ENCODE assay signal across 9 mouse cellular contexts in the genomic region with DNA sequence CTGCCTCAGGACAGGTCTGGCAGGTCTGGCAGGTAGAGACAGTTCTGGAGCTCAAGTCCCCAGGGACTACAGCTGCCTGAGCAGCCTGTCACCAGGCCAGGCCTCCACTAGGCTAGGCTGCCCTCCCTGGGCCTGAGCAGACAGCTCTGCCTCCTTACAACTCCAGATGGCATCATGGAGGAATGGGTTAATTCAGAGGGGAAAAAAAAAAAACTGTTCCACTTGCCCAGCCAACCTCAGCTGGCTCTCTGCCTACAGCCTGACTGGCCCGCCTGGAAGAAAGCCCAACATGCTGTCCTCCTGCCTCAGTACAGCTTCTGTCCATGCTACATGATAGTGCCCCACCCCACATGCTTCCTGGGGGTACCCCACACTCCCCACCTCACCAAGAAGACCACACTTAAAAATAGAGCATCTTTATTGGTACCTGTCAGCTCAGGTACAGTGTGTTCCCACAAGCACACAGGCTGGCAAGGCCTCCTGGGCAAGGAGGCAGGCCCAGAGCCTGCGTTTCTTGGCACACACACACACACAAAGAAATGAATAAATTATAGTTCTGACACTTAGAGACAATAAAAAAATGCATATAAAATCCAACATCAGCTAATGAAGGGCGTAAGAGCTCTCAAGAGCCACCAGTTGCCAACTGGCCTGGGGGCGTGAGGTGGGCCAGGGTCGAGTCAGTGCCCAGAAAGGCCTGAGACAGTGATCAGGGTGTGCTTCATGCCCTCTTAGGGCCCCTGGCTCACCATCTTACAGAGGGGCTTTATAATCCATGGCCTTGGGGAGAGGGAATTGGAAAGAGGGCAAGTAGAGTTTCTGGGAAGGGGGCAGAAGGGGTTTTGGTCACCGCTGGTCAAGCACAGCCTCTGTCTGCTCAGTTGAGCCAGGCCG. TPM values are rescaled to one million over a fixed set of nuclear protein-coding genes. Genes with fewer than 3 reads are reported as not detected.
DNase-seq lines count a peak whose midpoint lies in the region; ATAC-seq and TF ChIP-seq lines count a peak whose summit lies in the region.
"Had no signal": no experiment of that assay in that cellular context is flagged by ENCODE, and none has a peak within 500 bp of the region (broad histone marks: within the 10 kb centered on the region; RNA-seq: fewer than 3 reads in every experiment).

No protein-coding gene starts in this region.

- no peak overlapping the region for H3K4me2 ChIP-seq in liver, embryonic 11.5 days
- H3K4me2 ChIP-seq in forebrain, embryonic 14.5 days (ENCODE audit: low read length), result no peak overlapping the region
- H3K4me2 ChIP-seq: midbrain, embryonic 12.5 days had no signal

- H3K36me3 ChIP-seq in liver, adult 2 months (ENCODE audit: control insufficient read depth, insufficient read depth, low read length), result peaks cover 22% of the 10 kb centered on the region
- peaks cover 7% of the 10 kb centered on the region; the same call in 1 of the 2 replicates for H3K36me3 ChIP-seq in liver, embryonic 11.5 days (ENCODE audit: control insufficient read depth, insufficient read depth, low read length)
- H3K36me3 ChIP-seq in forebrain, embryonic 14.5 days (ENCODE audit: control insufficient read depth, insufficient read depth, low read length), result no peaks in the 10 kb centered on the region
- peaks cover 13% of the 10 kb centered on the region for H3K36me3 ChIP-seq in splenic B cell, adult 2 months (ENCODE audit: control insufficient read depth, insufficient read depth, low read length, poor library complexity, severe bottlenecking)
- H3K36me3 ChIP-seq: midbrain, embryonic 12.5 days had no signal

- no peak for TF ChIP-seq POLR2A in liver, adult 2 months (IDR thresholded peaks at IDR 0.05; ENCODE audit: extremely low read depth, insufficient read depth, low read length)

- no peak for ATAC-seq in liver, embryonic 11.5 days (replicated peaks; ENCODE audit: low FRiP score)
- peak; percentile 86 for ATAC-seq in forebrain, embryonic 14.5 days
- no peak for ATAC-seq in monocyte, adult 5-6 weeks (replicated peaks; ENCODE audit: insufficient number of reproducible peaks, low FRiP score, low TSS enrichment, poor library complexity, severe bottlenecking)

- no peaks in the 10 kb centered on the region; the same call in 1 of the 2 replicates for H3K79me2 ChIP-seq in liver, adult 2 months (ENCODE audit: control insufficient read depth, insufficient read depth, low read length)

- TF ChIP-seq CTCF in liver, adult 2 months (IDR thresholded peaks at IDR 0.05; ENCODE audit: low read depth, low read length), result no peak

- WGBS in liver, adult 2 months, result 63% methylated on average over 7 of the region's 7 CpGs
- WGBS in liver, embryonic 11.5 days, result 82% methylated on average over 7 of the region's 7 CpGs
- 55% methylated on average over 7 of the region's 7 CpGs for WGBS in forebrain, embryonic 14.5 days

- H3K4me3 ChIP-seq in liver, adult 2 months (ENCODE audit: insufficient read depth, low read depth, low read length), result no peak overlapping the region
- H3K4me3 ChIP-seq in liver, embryonic 11.5 days (ENCODE audit: low read depth, low read length), result no peak overlapping the region
- no peak overlapping the region for H3K4me3 ChIP-seq in forebrain, embryonic 14.5 days (ENCODE audit: low read depth, low read length)
- H3K4me3 ChIP-seq: midbrain, embryonic 12.5 days had no signal

- no peak overlapping the region for H3K9ac ChIP-seq in liver, adult 2 months (ENCODE audit: low read depth, low read length)
- no peak overlapping the region for H3K9ac ChIP-seq in liver, embryonic 11.5 days (ENCODE audit: low read depth, low read length)
- peak overlapping the region; percentile 26; the same call in 1 of the 2 replicates for H3K9ac ChIP-seq in forebrain, embryonic 14.5 days (ENCODE audit: low read length)
- H3K9ac ChIP-seq: midbrain, embryonic 12.5 days had no signal

- H3K9me3 ChIP-seq in liver, embryonic 11.5 days (ENCODE audit: control insufficient read depth, low read length), result no peaks in the 10 kb centered on the region
- no peaks in the 10 kb centered on the region for H3K9me3 ChIP-seq in forebrain, embryonic 14.5 days (replicated peaks; ENCODE audit: control insufficient read depth, low read length)
- H3K9me3 ChIP-seq: midbrain, embryonic 12.5 days had no signal

- H3K27ac ChIP-seq in liver, adult 2 months (replicated peaks; ENCODE audit: insufficient read depth, low read depth, low read length), result no peak overlapping the region
- H3K27ac ChIP-seq in liver, embryonic 11.5 days (ENCODE audit: low read depth, low read length), result no peak overlapping the region
- H3K27ac ChIP-seq in forebrain, embryonic 14.5 days (ENCODE audit: low read depth, low read length), result peak overlapping the region; percentile 91
- H3K27ac ChIP-seq: midbrain, embryonic 12.5 days had no signal

- peaks cover 10% of the 10 kb centered on the region for H3K4me1 ChIP-seq in liver, adult 2 months (ENCODE audit: control insufficient read depth, insufficient read depth, low read length)
- H3K4me1 ChIP-seq in liver, embryonic 11.5 days (replicated peaks; ENCODE audit: control insufficient read depth, insufficient read depth, low read length), result no peaks in the 10 kb centered on the region
- H3K4me1 ChIP-seq in forebrain, embryonic 14.5 days (ENCODE audit: control insufficient read depth, insufficient read depth, low read length), result peaks cover 14% of the 10 kb centered on the region
- H3K4me1 ChIP-seq: midbrain, embryonic 12.5 days had no signal

- peak; percentile 63 for DNase-seq in liver, adult 2 months (ENCODE audit: extremely low read depth, low read depth, low spot score)
- DNase-seq in liver, embryonic 11.5 days (ENCODE audit: low spot score), result no peak
- DNase-seq in brain, embryonic 18.5 days (ENCODE audit: low read depth, low spot score), result peak; percentile 51
- peak; percentile 86 for DNase-seq in forebrain, embryonic 14.5 days (ENCODE audit: low spot score)
- DNase-seq in kidney, postnatal 36 days, result peak; percentile 70 to 74
- DNase-seq in splenic B cell, adult 2 months (ENCODE audit: low read depth, low spot score), result peak; percentile 48
- no peak for DNase-seq in thymus, adult 18-20 months

- H3K27me3 ChIP-seq in liver, adult 2 months (ENCODE audit: control insufficient read depth, insufficient read depth, low read length), result no peaks in the 10 kb centered on the region
- H3K27me3 ChIP-seq in liver, embryonic 11.5 days (replicated peaks; ENCODE audit: control insufficient read depth, insufficient read depth, low read length), result no peaks in the 10 kb centered on the region
- no peaks in the 10 kb centered on the region for H3K27me3 ChIP-seq in forebrain, embryonic 14.5 days (replicated peaks; ENCODE audit: control insufficient read depth, insufficient read depth, low read length)
- H3K27me3 ChIP-seq in splenic B cell, adult 2 months (ENCODE audit: control insufficient read depth, insufficient read depth, low read length, poor library complexity, severe bottlenecking), result no peaks in the 10 kb centered on the region

RNA-seq across cellular contexts. Expression of a gene that starts 13.4 kb away (rescaled TPM):
- total RNA-seq in liver, adult 2 months (2014; rRNA removed), result 5.8 and 9.2 TPM in 2 replicates
- polyA plus RNA-seq in liver, adult 2 months (2012; rRNA removed), result 9.7 and 10.4 TPM in 2 replicates
- polyA plus RNA-seq in liver, embryonic 11.5 days (2014; fragmentation: Nextera tagmentation; extraction: Ambion mirVana), result 1.1 and 2.2 TPM in 2 replicates
- 1.1 and 1.4 TPM in 2 replicates for polyA plus RNA-seq in forebrain, embryonic 14.5 days (2014; fragmentation: Nextera tagmentation; extraction: Ambion mirVana)
- total RNA-seq in monocyte, adult 5-6 weeks (2017), result 46.8 to 67.3 TPM (median 52.6 TPM) in 3 replicates

RNA-seq across cellular contexts. Expression of a gene that starts 33.6 kb away (rescaled TPM):
- total RNA-seq in liver, adult 2 months (2014; rRNA removed), result 0.07 TPM in 1 of 2 replicates, not detected in the other
- not detected in 2 replicates for polyA plus RNA-seq in liver, adult 2 months (2012; rRNA removed)
- polyA plus RNA-seq in liver, embryonic 11.5 days (2014; fragmentation: Nextera tagmentation; extraction: Ambion mirVana), result 0.14 TPM in 1 of 2 replicates, not detected in the other
- 0.29 and 0.74 TPM in 2 replicates for polyA plus RNA-seq in forebrain, embryonic 14.5 days (2014; fragmentation: Nextera tagmentation; extraction: Ambion mirVana)
- not detected in 3 replicates for total RNA-seq in monocyte, adult 5-6 weeks (2017)

RNA-seq across cellular contexts. Expression of a gene that starts 33.6 kb away (rescaled TPM):
- 10.9 and 11.5 TPM in 2 replicates for total RNA-seq in liver, adult 2 months (2014; rRNA removed)
- polyA plus RNA-seq in liver, adult 2 months (2012; rRNA removed), result 18.1 and 20.7 TPM in 2 replicates
- polyA plus RNA-seq in liver, embryonic 11.5 days (2014; fragmentation: Nextera tagmentation; extraction: Ambion mirVana), result 24.7 and 25.0 TPM in 2 replicates
- 23.7 and 34.1 TPM in 2 replicates for polyA plus RNA-seq in forebrain, embryonic 14.5 days (2014; fragmentation: Nextera tagmentation; extraction: Ambion mirVana)
- total RNA-seq in monocyte, adult 5-6 weeks (2017), result 1.2 to 1.9 TPM (median 1.8 TPM) in 3 replicates

RNA-seq across cellular contexts. Expression of a gene that starts 52.4 kb away (rescaled TPM):
- total RNA-seq in liver, adult 2 months (2014; rRNA removed), result under 0.01 and 0.09 TPM in 2 replicates
- polyA plus RNA-seq in liver, adult 2 months (2012; rRNA removed), result 0.11 TPM in 2 replicates
- 0.25 and 1.1 TPM in 2 replicates for polyA plus RNA-seq in liver, embryonic 11.5 days (2014; fragmentation: Nextera tagmentation; extraction: Ambion mirVana)
- polyA plus RNA-seq in forebrain, embryonic 14.5 days (2014; fragmentation: Nextera tagmentation; extraction: Ambion mirVana), result not detected in 2 replicates
- total RNA-seq in monocyte, adult 5-6 weeks (2017), result 0.76 to 2.0 TPM (median 1.7 TPM) in 3 replicates
- polyA plus RNA-seq: midbrain, embryonic 12.5 days had no signal

Comparison
In these comparisons a context has a peak if more than half of its experiments do, and no peak if none do; other contexts are left out.
1. DNase-seq: peak in liver, adult 2 months (single experiment), brain, embryonic 18.5 days (single experiment), forebrain, embryonic 14.5 days (single experiment), kidney, postnatal 36 days (2 of 2) and splenic B cell, adult 2 months (single experiment); none in liver, embryonic 11.5 days (single experiment) and thymus, adult 18-20 months (0 of 2).